Comparison of ENCODE assay signal across 7 mouse cellular contexts in genomic region chr1:174921298-174921955, GRCm38 (mm10). TPM values are rescaled to one million over a fixed set of nuclear protein-coding genes. Genes with fewer than 3 reads are reported as not detected.
A peak's percentile ranks its signal among the peaks of the same experiment; 100 is the strongest.
DNase-seq lines count a peak whose midpoint lies in the region; ATAC-seq and TF ChIP-seq lines count a peak whose summit lies in the region.

Gene Grem2 (minus strand): TSS chr1:174921819.

- whole genome bisulfite sequencing in forebrain, postnatal 0 days = 5% methylated on average over 30 of the region's 30 CpGs
- WGBS in intestine, embryonic 14.5 days = 3% methylated on average over 30 of the region's 30 CpGs
- 3% methylated on average over 30 of the region's 30 CpGs for WGBS in midbrain, embryonic 16.5 days

- H3K27me3 ChIP-seq in forebrain, postnatal 0 days (ENCODE audit: insufficient read depth, low read length) = no peaks in the 10 kb centered on the region
- H3K27me3 ChIP-seq in intestine, embryonic 14.5 days (replicated peaks; ENCODE audit: control insufficient read depth, insufficient read depth, low read length) = peaks cover 2% of the 10 kb centered on the region; the same call in 1 of the 2 replicates
- H3K27me3 ChIP-seq in midbrain, embryonic 16.5 days (ENCODE audit: control insufficient read depth, insufficient read depth, low read depth, low read length) = no peaks in the 10 kb centered on the region

- no peaks in the 10 kb centered on the region for H3K9me3 ChIP-seq in forebrain, postnatal 0 days (ENCODE audit: low read length)
- H3K9me3 ChIP-seq in intestine, embryonic 14.5 days (ENCODE audit: control insufficient read depth, low read length) = no peaks in the 10 kb centered on the region
- no peaks in the 10 kb centered on the region for H3K9me3 ChIP-seq in midbrain, embryonic 16.5 days (replicated peaks; ENCODE audit: control insufficient read depth, low read length, poor library complexity, severe bottlenecking)

- H3K4me3 ChIP-seq in forebrain, postnatal 0 days (ENCODE audit: low read depth, low read length) = peak within 1 kb of the TSS; percentile 49
- H3K4me3 ChIP-seq in intestine, embryonic 14.5 days (ENCODE audit: low read depth, low read length) = peak within 1 kb of the TSS; percentile 46
- H3K4me3 ChIP-seq in midbrain, embryonic 16.5 days (ENCODE audit: low read depth, low read length) = peak within 1 kb of the TSS; percentile 60

- no peak within 1 kb of the TSS for H3K27ac ChIP-seq in forebrain, postnatal 0 days (ENCODE audit: low read depth, low read length)
- H3K27ac ChIP-seq in intestine, embryonic 14.5 days (ENCODE audit: low read depth) = no peak within 1 kb of the TSS
- peak within 1 kb of the TSS; percentile 83 for H3K27ac ChIP-seq in midbrain, embryonic 16.5 days (ENCODE audit: low read length)

- H3K4me1 ChIP-seq in forebrain, postnatal 0 days (ENCODE audit: insufficient read depth) = peaks cover 4% of the 10 kb centered on the region; the same call in 1 of the 2 replicates
- no peaks in the 10 kb centered on the region for H3K4me1 ChIP-seq in intestine, embryonic 14.5 days (replicated peaks; ENCODE audit: control insufficient read depth, insufficient read depth, low read length)
- no peaks in the 10 kb centered on the region for H3K4me1 ChIP-seq in midbrain, embryonic 16.5 days (ENCODE audit: control insufficient read depth, insufficient read depth, low read length)

- DNase-seq in NIH3T3 (ENCODE audit: low read depth) (peak; percentile 93), liver (peak; percentile 27)
- peak; percentile 31 for DNase-seq in adrenal gland, postnatal 25 days
- peak; percentile 65 for DNase-seq in forebrain, postnatal 0 days
- peak; percentile 76 for DNase-seq in intestine, embryonic 14.5 days (ENCODE audit: low spot score)
- peak; percentile 56 for DNase-seq in telencephalon, adult 2 months (ENCODE audit: low read depth, low spot score)

- peak within 1 kb of the TSS; percentile 61 for H3K4me2 ChIP-seq in forebrain, postnatal 0 days (ENCODE audit: low read depth)
- H3K4me2 ChIP-seq in intestine, embryonic 14.5 days (ENCODE audit: low read length) = peak within 1 kb of the TSS; percentile 60
- peak within 1 kb of the TSS; percentile 66 for H3K4me2 ChIP-seq in midbrain, embryonic 16.5 days (ENCODE audit: low read length)

- H3K36me3 ChIP-seq in forebrain, postnatal 0 days (ENCODE audit: insufficient read depth) = no peaks in the 10 kb centered on the region
- no peaks in the 10 kb centered on the region for H3K36me3 ChIP-seq in intestine, embryonic 14.5 days (ENCODE audit: control insufficient read depth, insufficient read depth, low read length)
- H3K36me3 ChIP-seq in midbrain, embryonic 16.5 days (ENCODE audit: control insufficient read depth, insufficient read depth, low read length) = no peaks in the 10 kb centered on the region

- ATAC-seq in forebrain, postnatal 0 days = peak; percentile 98
- peak; percentile 90 for ATAC-seq in intestine, embryonic 14.5 days (replicated peaks; ENCODE audit: low FRiP score, low TSS enrichment, low read depth)
- ATAC-seq in midbrain, embryonic 16.5 days = peak; percentile 99

- H3K9ac ChIP-seq in forebrain, postnatal 0 days = peak within 1 kb of the TSS; percentile 56
- H3K9ac ChIP-seq in intestine, embryonic 14.5 days (ENCODE audit: low read length) = peak within 1 kb of the TSS; percentile 21
- peak within 1 kb of the TSS; percentile 77 for H3K9ac ChIP-seq in midbrain, embryonic 16.5 days (ENCODE audit: low read depth, low read length)

- TF ChIP-seq CTCF in forebrain, postnatal 0 days (IDR thresholded peaks at IDR 0.05; ENCODE audit: low read depth) = no peak

RNA-seq across cellular contexts. Expression of gene Grem2, which starts in this region (rescaled TPM):
- total RNA-seq in adrenal gland, postnatal 25 days (2021) = 0.33 and 0.62 TPM in 2 replicates
- total RNA-seq in forebrain, postnatal 0 days (2014; rRNA removed) = 11.8 and 13.9 TPM in 2 replicates
- 1.8 and 2.9 TPM in 2 replicates for polyA plus RNA-seq in forebrain, postnatal 0 days (2015; fragmentation: Nextera tagmentation; extraction: Ambion mirVana)
- polyA plus RNA-seq in intestine, embryonic 14.5 days (2014; fragmentation: Nextera tagmentation; extraction: Ambion mirVana) = 3.6 and 3.7 TPM in 2 replicates
- 2.2 and 2.5 TPM in 2 replicates for polyA plus RNA-seq in midbrain, embryonic 16.5 days (2015; fragmentation: Nextera tagmentation; extraction: Ambion mirVana)

Comparison
In these comparisons a context has a peak if more than half of its experiments do, and no peak if none do; other contexts are left out.
1. Peak in DNase-seq in adrenal gland, postnatal 25 days; RNA of the gene not detected or under 1 TPM.
2. DNase-seq: peak in every context shown above with its lines; median percentile 93 in NIH3T3; 76 in intestine, embryonic 14.5 days; 65 in forebrain, postnatal 0 days; 56 in telencephalon, adult 2 months; 31 in adrenal gland, postnatal 25 days; 27 in liver.
3. H3K9ac ChIP-seq: peak in every context shown above with its lines; median percentile 77 in midbrain, embryonic 16.5 days; 56 in forebrain, postnatal 0 days; 21 in intestine, embryonic 14.5 days.